Mouse (Mus musculus) kidney, adult 2 months (tissue): ENCODE measurements around the gene Rrp36. TPM values are rescaled to one million over a fixed set of nuclear protein-coding genes. Genes with fewer than 3 reads are reported as not detected.

Source experiments
- DNase-seq: peaks from one replicate; pipeline ENCODE4 v3.0.0; 2021
- H3K27ac ChIP-seq: fragments of 200-500 bp; 2 replicates; pipeline ENCODE4 v1.5.1; 2012; ENCODE audit warnings: low read depth, low read length, control low read depth, inconsistent platforms; ENCODE audit not compliant: insufficient read depth
- H3K27me3 ChIP-seq: fragments of 200-500 bp; replicated peaks from 2 replicates; pipeline ENCODE4 v1.6.1; 2012; ENCODE audit warnings: mild to moderate bottlenecking, moderate library complexity, low read length, inconsistent platforms; ENCODE audit not compliant: control insufficient read depth, insufficient read depth
- H3K36me3 ChIP-seq: fragments of 200-500 bp; 2 replicates; pipeline ENCODE4 v1.6.1; 2012; ENCODE audit warnings: mild to moderate bottlenecking, moderate library complexity, low read length, inconsistent platforms; ENCODE audit not compliant: control insufficient read depth, insufficient read depth
- H3K4me1 ChIP-seq: fragments of 200-500 bp; 2 replicates; pipeline ENCODE4 v1.6.1; 2011; ENCODE audit warnings: low read length; ENCODE audit not compliant: control insufficient read depth, insufficient read depth
- H3K4me3 ChIP-seq: fragments of 200-500 bp; 2 replicates; pipeline ENCODE4 v1.5.1; 2011; ENCODE audit warnings: mild to moderate bottlenecking, low read depth, low read length, control low read depth; ENCODE audit not compliant: insufficient read depth
- CTCF ChIP-seq: fragments of 200-500 bp; conservative IDR thresholded peaks from 2 replicates; pipeline ENCODE4 v1.5.1; 2011; ENCODE audit warnings: low read depth, mild to moderate bottlenecking, control low read depth, low read length, moderate library complexity, mixed read lengths; ENCODE audit not compliant: insufficient read depth, insufficient read length
- POLR2A ChIP-seq: fragments of 200-500 bp; IDR thresholded peaks from one replicate; pipeline ENCODE4 v1.6.1; 2011; ENCODE audit warnings: low read depth, low read length, control low read depth
- WGBS: fragments of 180-500 bp; shearing (Covaris S2); methylation state at CpG from one replicate; pipeline ENCODE4 v1.1.7; 2018; 5-methylcytosine and 5-hydroxymethylcytosine counted together
- polyA plus RNA-seq: library from polyadenylated mRNA; depleted of rRNA; stranded (reverse); fragments of >200 nt; gene quantifications from 2 replicates; pipeline ENCODE4 v1.2.3, GENCODE M21; 2012

Rrp36 gene
- polyA plus RNA-seq, 1 experiment, result 41.1 TPM

DNA sequence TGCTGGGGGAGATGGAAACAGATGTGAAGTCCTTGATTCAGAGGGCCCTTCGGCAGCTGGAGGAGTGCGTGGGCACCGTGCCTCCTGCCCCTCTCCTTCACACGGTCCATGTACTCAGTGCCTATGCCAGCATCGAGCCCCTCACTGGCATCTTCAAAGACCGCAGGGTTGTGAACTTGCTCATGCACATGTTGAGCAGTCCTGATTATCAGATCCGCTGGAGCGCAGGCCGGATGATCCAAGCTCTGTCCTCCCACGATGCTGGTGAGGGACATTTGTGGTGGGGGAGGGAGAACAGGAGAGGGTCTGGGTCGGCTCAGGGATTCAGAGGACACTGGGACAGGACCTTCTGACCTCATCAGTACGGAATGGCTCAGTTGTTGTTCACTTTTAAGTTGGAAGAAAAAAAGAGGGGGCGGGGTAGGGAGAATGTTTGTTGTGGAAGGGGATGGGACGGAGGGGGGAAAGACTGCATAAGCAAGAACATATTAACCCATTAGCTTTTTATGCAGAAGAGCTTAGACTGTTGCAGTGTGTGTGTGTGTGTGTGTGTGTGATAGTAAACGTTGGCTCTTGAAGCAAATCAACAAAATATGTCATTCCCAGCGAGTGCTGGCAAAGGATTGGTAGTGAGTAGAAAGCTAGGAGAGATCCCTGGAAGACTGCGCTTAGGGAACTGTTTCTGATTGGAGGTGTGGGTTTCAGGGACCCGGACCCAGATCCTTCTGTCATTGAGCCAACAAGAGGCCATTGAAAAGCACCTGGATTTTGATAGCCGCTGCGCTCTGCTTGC lies 22.2 kb downstream of the Rrp36 start:
- DNase-seq, result no peak
- Histone ChIP-seq H3K27ac (no peak overlapping the region), H3K4me1 (peaks cover 2% of the 10 kb centered on the region), H3K4me3 (no peak overlapping the region), H3K36me3 (no peaks in the 10 kb centered on the region), H3K27me3 (no peaks in the 10 kb centered on the region)
- TF ChIP-seq CTCF, result no peak
- no peak for TF ChIP-seq POLR2A
- WGBS, result 55% methylated on average over 20 of the region's 20 CpGs

DNA sequence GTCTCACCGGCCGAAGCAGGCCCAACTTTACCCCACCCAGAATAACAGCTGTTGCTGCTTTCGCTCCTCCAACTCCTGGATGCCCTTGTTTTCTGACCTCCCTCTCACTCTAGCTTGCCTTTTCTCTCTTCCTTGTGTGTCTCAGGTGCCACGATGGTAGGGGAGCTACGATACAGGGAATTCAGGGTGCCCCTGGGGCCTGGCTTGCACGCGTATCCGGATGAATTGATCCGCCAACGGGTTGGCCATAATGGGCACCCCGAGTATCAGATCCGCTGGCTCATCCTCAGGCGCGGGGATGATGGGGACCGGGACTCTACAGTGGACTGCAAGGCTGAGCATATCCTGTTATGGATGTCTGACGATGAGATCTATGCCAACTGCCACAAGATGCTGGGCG lies 22.9 kb downstream of the Rrp36 start:
- 55% methylated on average over 17 of the region's 17 CpGs for WGBS
- no peaks in the 10 kb centered on the region for H3K27me3 ChIP-seq
- H3K36me3 ChIP-seq, result no peaks in the 10 kb centered on the region
- DNase-seq, result no peak
- H3K4me1 ChIP-seq, result peaks cover 2% of the 10 kb centered on the region
- TF ChIP-seq CTCF (no peak), POLR2A (no peak)
- H3K27ac ChIP-seq, result peak overlapping the region; percentile 13; the same call in 1 of the 2 replicates
- H3K4me3 ChIP-seq, result peak overlapping the region; percentile 42

DNA sequence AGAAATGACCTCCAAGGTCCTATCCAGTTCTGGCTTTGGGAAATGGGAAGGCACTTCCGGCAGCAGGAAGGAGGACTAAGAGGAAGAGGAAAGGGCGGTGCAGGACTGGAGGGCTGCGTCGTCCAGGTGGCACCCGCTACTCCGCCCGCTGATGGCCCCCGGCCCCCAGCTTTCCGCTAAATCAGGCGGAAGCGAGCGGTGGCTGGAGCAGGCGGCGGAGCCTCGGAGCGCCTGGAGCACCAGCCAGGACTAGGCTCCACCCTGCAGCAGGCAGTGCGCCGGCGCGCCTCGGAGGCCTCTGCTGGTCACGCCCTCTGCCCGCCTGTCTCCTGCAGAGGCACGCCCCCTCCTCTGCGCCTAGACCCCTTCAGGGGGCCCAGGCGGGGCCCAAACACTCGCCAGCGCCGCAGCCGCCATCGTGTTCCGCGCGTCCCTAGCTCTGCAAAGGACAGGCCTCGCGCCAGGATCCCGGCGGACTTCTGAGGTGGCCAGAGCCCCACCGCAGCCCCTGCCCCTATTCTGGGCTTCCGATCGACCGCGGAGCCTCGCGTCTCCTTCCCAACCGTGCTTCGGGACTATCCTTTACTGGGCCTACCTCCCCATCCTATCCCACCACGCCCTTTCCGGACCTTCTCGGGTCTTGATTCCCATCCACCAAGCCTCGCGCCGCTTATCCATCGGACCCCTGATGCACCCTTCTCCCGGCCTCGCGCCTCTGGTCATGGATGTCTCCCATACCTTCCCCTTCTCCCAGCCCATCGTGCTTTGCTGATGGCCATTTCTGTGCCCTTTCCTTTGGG lies 23.7 kb downstream of the Rrp36 start, which contains the start of gene Cul7:
Gene Cul7 (plus strand): TSS at position 106 of the 800 bp plus-strand sequence.
- no peak for TF ChIP-seq CTCF
- TF ChIP-seq POLR2A, result peak; percentile 28
- peaks cover 2% of the 10 kb centered on the region for H3K4me1 ChIP-seq
- under 1% methylated on average over 58 of the region's 58 CpGs for WGBS
- peak within 1 kb of the TSS; percentile 42 for H3K4me3 ChIP-seq
- H3K36me3 ChIP-seq, result no peaks in the 10 kb centered on the region
- peak; percentile 95 for DNase-seq
- no peaks in the 10 kb centered on the region for H3K27me3 ChIP-seq
- H3K27ac ChIP-seq, result peak within 1 kb of the TSS; percentile 72

DNA sequence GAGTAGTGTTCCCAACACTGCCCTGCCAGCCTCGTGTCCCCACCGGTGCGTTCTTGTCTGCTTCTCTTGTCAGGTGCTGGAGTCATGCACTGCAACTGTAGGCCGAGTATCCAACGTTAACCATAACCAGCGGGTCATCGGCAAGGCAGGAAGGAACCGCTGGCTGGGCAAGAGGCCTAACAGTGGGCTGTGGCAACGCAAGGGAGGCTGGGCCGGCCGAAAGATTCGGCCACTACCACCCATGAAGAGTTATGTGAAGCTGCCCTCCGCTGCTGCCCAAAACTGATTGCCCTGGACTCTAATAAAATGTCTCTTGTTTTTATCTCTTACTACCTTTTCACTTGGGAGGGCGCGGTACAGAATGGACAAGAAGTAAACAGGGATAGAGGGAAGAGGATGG lies 24.3 kb downstream of the Rrp36 start:
- TF ChIP-seq POLR2A (no peak), CTCF (no peak)
- WGBS, result 15% methylated on average over 15 of the region's 15 CpGs
- H3K4me1 ChIP-seq, result peaks cover 2% of the 10 kb centered on the region

DNA sequence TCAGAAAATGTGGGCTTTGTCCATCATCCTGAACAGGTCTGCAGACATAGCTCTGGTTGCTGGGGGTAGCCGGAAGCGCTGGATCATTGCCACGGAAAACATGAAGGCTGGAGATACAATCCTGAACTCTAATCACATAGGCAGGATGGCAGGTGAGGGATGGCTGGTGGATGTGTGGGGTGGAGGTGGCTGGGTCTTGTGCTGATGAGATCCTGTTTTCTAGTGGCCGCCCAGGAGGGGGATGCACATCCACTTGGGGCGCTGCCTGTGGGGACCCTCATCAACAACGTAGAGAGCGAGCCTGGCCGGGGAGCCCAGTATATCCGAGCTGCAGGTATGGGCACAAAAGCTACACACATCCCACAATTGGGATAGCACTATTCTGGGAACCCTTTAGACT lies 25.7 kb downstream of the Rrp36 start:
- H3K4me1 ChIP-seq, result peaks cover 8% of the 10 kb centered on the region
- no peak for DNase-seq
- no peak for TF ChIP-seq CTCF
- H3K27me3 ChIP-seq, result no peaks in the 10 kb centered on the region
- no peak overlapping the region for H3K4me3 ChIP-seq
- 88% methylated on average over 9 of the region's 9 CpGs for WGBS
- H3K27ac ChIP-seq, result no peak overlapping the region
- no peaks in the 10 kb centered on the region for H3K36me3 ChIP-seq

More for the DNA sequence above, 24.3 kb downstream of the Rrp36 start:
- Histone ChIP-seq H3K27ac (peak overlapping the region; percentile 72), H3K27me3 (no peaks in the 10 kb centered on the region), H3K36me3 (no peaks in the 10 kb centered on the region), H3K4me3 (peak overlapping the region; percentile 42)
- no peak for DNase-seq

DNA sequence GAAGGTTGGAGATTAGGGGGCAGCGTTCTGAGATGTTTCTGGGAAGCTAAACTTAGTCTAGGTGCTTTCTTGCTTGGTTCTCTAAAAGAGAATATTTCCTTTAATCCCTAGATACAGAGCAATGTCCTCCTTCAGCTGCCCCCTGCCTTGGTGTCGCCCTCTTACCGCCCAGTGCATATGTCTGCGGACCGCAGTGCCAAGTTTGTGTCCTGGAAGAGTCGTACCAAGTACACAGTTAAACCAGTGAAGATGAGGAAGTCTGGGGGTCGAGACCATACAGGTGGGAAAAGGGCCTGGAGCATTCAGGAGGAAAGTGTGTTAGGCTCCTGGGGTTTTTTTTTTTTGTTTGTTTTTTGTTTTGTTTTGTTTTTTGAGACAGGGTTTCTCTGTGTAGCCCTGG lies 26.9 kb downstream of the Rrp36 start:
- WGBS, result 91% methylated on average over 7 of the region's 7 CpGs
- Histone ChIP-seq H3K4me1 (peaks cover 11% of the 10 kb centered on the region), H3K4me3 (no peak overlapping the region), H3K27ac (no peak overlapping the region), H3K36me3 (no peaks in the 10 kb centered on the region), H3K27me3 (no peaks in the 10 kb centered on the region)
- no peak for TF ChIP-seq CTCF
- no peak for TF ChIP-seq POLR2A
- DNase-seq, result no peak

DNA sequence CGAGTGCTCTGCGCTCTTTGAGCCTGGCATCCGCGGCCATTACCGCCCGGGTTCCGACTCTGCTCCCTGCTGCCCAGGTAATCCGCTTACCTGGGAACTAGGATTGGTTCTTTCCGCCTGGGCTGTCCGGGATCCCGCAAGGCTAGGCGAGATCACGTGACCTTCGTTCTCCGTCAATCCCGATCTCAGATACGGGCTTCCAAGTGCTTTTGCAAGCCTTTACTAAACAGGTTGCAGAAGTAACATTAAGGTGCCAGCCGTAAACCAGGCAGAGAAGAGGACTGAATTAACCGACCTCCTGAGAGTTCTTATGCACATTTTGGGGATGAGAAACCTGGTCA lies 27.9 kb downstream of the Rrp36 start:
- peaks cover 11% of the 10 kb centered on the region for H3K4me1 ChIP-seq
- DNase-seq, result no peak
- H3K27me3 ChIP-seq, result no peaks in the 10 kb centered on the region
- H3K27ac ChIP-seq, result peak overlapping the region; percentile 94
- peak overlapping the region; percentile 94 for H3K4me3 ChIP-seq
- TF ChIP-seq POLR2A (no peak), CTCF (no peak)
- H3K36me3 ChIP-seq, result peaks cover 3% of the 10 kb centered on the region
- under 1% methylated on average over 19 of the region's 19 CpGs for WGBS
